Mouse (Mus musculus) forebrain, embryonic 15.5 days (tissue): Measurements from ENCODE around the gene Shprh. TPM values are rescaled to one million over a fixed set of nuclear protein-coding genes. Genes with fewer than 3 reads are reported as not detected.
"Not testable (repeated sequence)": the region's sequence is repeated elsewhere in the genome, so short reads cannot be mapped to it uniquely, and the experiment has no call there.

Experiments
- ATAC-seq: fragments of 200-750 bp; cut with Nextera tagmentation; replicated peaks from 2 replicates; pipeline ENCODE4 v1.8.0; 2017; ENCODE audit warnings: mild to moderate bottlenecking, moderate TSS enrichment, moderate library complexity
- H3K27ac ChIP-seq: fragments of 300-500 bp; sonication (generic); replicated peaks from 2 replicates; pipeline ENCODE4 v1.5.1; 2015; ENCODE audit warnings: mild to moderate bottlenecking, inconsistent platforms
- H3K27me3 ChIP-seq: fragments of 300-500 bp; sonication (generic); 2 replicates; pipeline ENCODE4 v1.6.1; 2015; ENCODE audit warnings: inconsistent platforms
- H3K36me3 ChIP-seq: fragments of 300-500 bp; sonication (generic); 2 replicates; pipeline ENCODE4 v1.6.1; 2015; ENCODE audit warnings: mild to moderate bottlenecking, inconsistent platforms
- H3K4me1 ChIP-seq: fragments of 300-500 bp; sonication (generic); 2 replicates; pipeline ENCODE4 v1.6.1; 2015; ENCODE audit warnings: inconsistent platforms
- H3K4me2 ChIP-seq: fragments of 300-500 bp; sonication (generic); replicated peaks from 2 replicates; pipeline ENCODE4 v1.6.1; 2015; ENCODE audit warnings: mild to moderate bottlenecking, inconsistent platforms
- H3K4me3 ChIP-seq: fragments of 300-500 bp; sonication (generic); 2 replicates; pipeline ENCODE4 v1.5.1; 2015; ENCODE audit warnings: mild to moderate bottlenecking, inconsistent platforms
- H3K9ac ChIP-seq: fragments of 300-500 bp; sonication (generic); replicated peaks from 2 replicates; pipeline ENCODE4 v1.6.1; 2015; ENCODE audit warnings: mild to moderate bottlenecking, inconsistent platforms
- H3K9me3 ChIP-seq: fragments of 300-500 bp; sonication (generic); 2 replicates; pipeline ENCODE4 v1.6.1; 2016; ENCODE audit warnings: inconsistent platforms
- WGBS: fragments of 180-500 bp; shearing (Covaris S2); methylation state at CpG from one replicate; pipeline ENCODE4 v1.1.7; 2015; ENCODE audit warnings: mixed read lengths; 5-methylcytosine and 5-hydroxymethylcytosine counted together
- polyA plus RNA-seq: library from polyadenylated mRNA; unstranded; fragments of >200 nt; fragmentation: Nextera tagmentation; extraction: Ambion mirVana; gene quantifications from 2 replicates; pipeline ENCODE4 v1.2.1, GENCODE M21; 2015

Shprh gene
- polyA plus RNA-seq, 1 experiment from 2014 or later, result 28.4 TPM

GRCm38 (mm10) chr10:11180077-11180476 lies 30.9 kb downstream of the Shprh start:
- WGBS, result 82% methylated on average over 5 of the region's 5 CpGs
- no peaks in the 10 kb centered on the region for H3K27me3 ChIP-seq
- no peak overlapping the region for H3K9ac ChIP-seq
- no peak overlapping the region for H3K4me2 ChIP-seq
- H3K4me3 ChIP-seq, result no peak overlapping the region
- no peaks in the 10 kb centered on the region for H3K9me3 ChIP-seq
- H3K36me3 ChIP-seq, result peaks cover 63% of the 10 kb centered on the region
- H3K27ac ChIP-seq, result no peak overlapping the region
- no peak for ATAC-seq
- no peaks in the 10 kb centered on the region for H3K4me1 ChIP-seq

GRCm38 (mm10) chr10:11197341-11197740 lies 48.1 kb downstream of the Shprh start:
- Histone ChIP-seq H3K27ac (no peak overlapping the region), H3K4me3 (no peak overlapping the region), H3K27me3 (no peaks in the 10 kb centered on the region), H3K4me1 (no peaks in the 10 kb centered on the region), H3K36me3 (peaks cover 44% of the 10 kb centered on the region), H3K9ac (no peak overlapping the region), H3K4me2 (no peak overlapping the region), H3K9me3 (no peaks in the 10 kb centered on the region)
- 83% methylated on average over 1 of the region's 1 CpGs for whole genome bisulfite sequencing
- no peak for ATAC-seq

- H3K4me1 ChIP-seq, result no peaks in the 10 kb centered on the region
- H3K9ac ChIP-seq, result no peak overlapping the region
- H3K36me3 ChIP-seq, result peaks cover 49% of the 10 kb centered on the region
- 95% methylated on average over 2 of the region's 2 CpGs for WGBS
- H3K9me3 ChIP-seq, result no peaks in the 10 kb centered on the region
- H3K27me3 ChIP-seq, result no peaks in the 10 kb centered on the region
- no peak overlapping the region for H3K27ac ChIP-seq
- no peak overlapping the region for H3K4me3 ChIP-seq
- H3K4me2 ChIP-seq, result no peak overlapping the region
- ATAC-seq, result no peak
These were observed 49.1 kb downstream of the Shprh start for GRCm38 (mm10) chr10:11198346-11198745.

GRCm38 (mm10) chr10:11199980-11200379 lies 50.8 kb downstream of the Shprh start:
- Histone ChIP-seq H3K4me3 (no peak overlapping the region), H3K27ac (no peak overlapping the region), H3K4me2 (no peak overlapping the region), H3K9ac (no peak overlapping the region), H3K4me1 (no peaks in the 10 kb centered on the region), H3K9me3 (no peaks in the 10 kb centered on the region), H3K27me3 (no peaks in the 10 kb centered on the region), H3K36me3 (peaks cover 38% of the 10 kb centered on the region)
- WGBS, result 32% methylated on average over 4 of the region's 4 CpGs
- no peak for ATAC-seq

GRCm38 (mm10) chr10:11205883-11206282 lies 56.7 kb downstream of the Shprh start:
- 87% methylated on average over 2 of the region's 2 CpGs for WGBS
- H3K36me3 ChIP-seq, result peaks cover 49% of the 10 kb centered on the region

GRCm38 (mm10) chr10:11208670-11209069 lies 59.4 kb downstream of the Shprh start:
- no peak overlapping the region for H3K4me2 ChIP-seq
- 100% methylated on average over 1 of the region's 1 CpGs for WGBS
- H3K9ac ChIP-seq, result no peak overlapping the region
- H3K9me3 ChIP-seq, result no peaks in the 10 kb centered on the region
- H3K36me3 ChIP-seq, result peaks cover 56% of the 10 kb centered on the region
- H3K4me1 ChIP-seq, result no peaks in the 10 kb centered on the region
- H3K27ac ChIP-seq, result no peak overlapping the region
- H3K4me3 ChIP-seq, result no peak overlapping the region
- no peak for ATAC-seq
- H3K27me3 ChIP-seq, result no peaks in the 10 kb centered on the region

More at GRCm38 (mm10) chr10:11205883-11206282, 56.7 kb downstream of the Shprh start:
- H3K9me3 ChIP-seq, H3K4me2 ChIP-seq, H3K4me3 ChIP-seq, H3K27me3 ChIP-seq, H3K4me1 ChIP-seq, ATAC-seq, H3K9ac ChIP-seq, H3K27ac ChIP-seq: not testable (repeated sequence)

GRCm38 (mm10) chr10:11212003-11212402 lies 62.8 kb downstream of the Shprh start:
- ATAC-seq, result no peak
- 82% methylated on average over 4 of the region's 4 CpGs for WGBS
- H3K36me3 ChIP-seq, result peaks cover 56% of the 10 kb centered on the region

GRCm38 (mm10) chr10:11226442-11226841 lies 77.2 kb downstream of the Shprh start:
- Histone ChIP-seq H3K4me1 (no peaks in the 10 kb centered on the region), H3K27ac (no peak overlapping the region), H3K9ac (no peak overlapping the region), H3K4me2 (no peak overlapping the region), H3K36me3 (no peaks in the 10 kb centered on the region), H3K9me3 (no peaks in the 10 kb centered on the region), H3K27me3 (no peaks in the 10 kb centered on the region), H3K4me3 (no peak overlapping the region)
- 82% methylated on average over 3 of the region's 3 CpGs for WGBS
- no peak for ATAC-seq

More at GRCm38 (mm10) chr10:11212003-11212402, 62.8 kb downstream of the Shprh start:
- no peak overlapping the region for H3K27ac ChIP-seq
- H3K9ac ChIP-seq, result no peak overlapping the region
- H3K4me1 ChIP-seq, result no peaks in the 10 kb centered on the region
- no peak overlapping the region for H3K4me3 ChIP-seq
- H3K27me3 ChIP-seq, result no peaks in the 10 kb centered on the region
- H3K9me3 ChIP-seq, result no peaks in the 10 kb centered on the region
- H3K4me2 ChIP-seq, result no peak overlapping the region

GRCm38 (mm10) chr10:11229545-11230178 lies 80.4 kb downstream of the Shprh start:
- no peaks in the 10 kb centered on the region for H3K4me1 ChIP-seq
- no peaks in the 10 kb centered on the region for H3K36me3 ChIP-seq
- H3K4me2 ChIP-seq, result no peak overlapping the region
- WGBS, result 62% methylated on average over 6 of the region's 6 CpGs
- ATAC-seq, result no peak
- H3K27ac ChIP-seq, result no peak overlapping the region
- H3K9me3 ChIP-seq, result no peaks in the 10 kb centered on the region
- H3K4me3 ChIP-seq, result no peak overlapping the region
- H3K9ac ChIP-seq, result no peak overlapping the region
- no peaks in the 10 kb centered on the region for H3K27me3 ChIP-seq

GRCm38 (mm10) chr10:11233208-11233607 lies 84.0 kb downstream of the Shprh start:
- no peaks in the 10 kb centered on the region for H3K36me3 ChIP-seq
- WGBS, result 78% methylated on average over 3 of the region's 3 CpGs
- no peaks in the 10 kb centered on the region for H3K9me3 ChIP-seq

GRCm38 (mm10) chr10:11242988-11243387 lies 93.8 kb downstream of the Shprh start:
- H3K36me3 ChIP-seq, ATAC-seq, H3K4me1 ChIP-seq, H3K4me2 ChIP-seq, H3K9me3 ChIP-seq, H3K9ac ChIP-seq, H3K4me3 ChIP-seq, H3K27me3 ChIP-seq, H3K27ac ChIP-seq: not testable (repeated sequence)
- 74% methylated on average over 3 of the region's 3 CpGs for WGBS

More at GRCm38 (mm10) chr10:11233208-11233607, 84.0 kb downstream of the Shprh start:
- no peak overlapping the region for H3K9ac ChIP-seq
- ATAC-seq, result no peak
- H3K27ac ChIP-seq, result no peak overlapping the region
- H3K4me1 ChIP-seq, result no peaks in the 10 kb centered on the region
- H3K4me2 ChIP-seq, result no peak overlapping the region
- no peaks in the 10 kb centered on the region for H3K27me3 ChIP-seq
- H3K4me3 ChIP-seq, result no peak overlapping the region

- Histone ChIP-seq H3K9me3 (no peaks in the 10 kb centered on the region), H3K9ac (no peak overlapping the region), H3K4me1 (peaks cover 7% of the 10 kb centered on the region), H3K36me3 (no peaks in the 10 kb centered on the region), H3K27ac (no peak overlapping the region), H3K4me2 (no peak overlapping the region), H3K4me3 (no peak overlapping the region), H3K27me3 (no peaks in the 10 kb centered on the region)
- whole genome bisulfite sequencing, result 86% methylated on average over 3 of the region's 3 CpGs
- no peak for ATAC-seq
These were observed 99.0 kb downstream of the Shprh start for GRCm38 (mm10) chr10:11248210-11248609.
